Mouse (Mus musculus): ENCODE measurements around the gene Adgre1. TPM values are rescaled to one million over a fixed set of nuclear protein-coding genes. Genes with fewer than 3 reads are reported as not detected.

Adgre1 gene
- polyA plus RNA-seq, 1 experiment, result 8.2 TPM

DNA sequence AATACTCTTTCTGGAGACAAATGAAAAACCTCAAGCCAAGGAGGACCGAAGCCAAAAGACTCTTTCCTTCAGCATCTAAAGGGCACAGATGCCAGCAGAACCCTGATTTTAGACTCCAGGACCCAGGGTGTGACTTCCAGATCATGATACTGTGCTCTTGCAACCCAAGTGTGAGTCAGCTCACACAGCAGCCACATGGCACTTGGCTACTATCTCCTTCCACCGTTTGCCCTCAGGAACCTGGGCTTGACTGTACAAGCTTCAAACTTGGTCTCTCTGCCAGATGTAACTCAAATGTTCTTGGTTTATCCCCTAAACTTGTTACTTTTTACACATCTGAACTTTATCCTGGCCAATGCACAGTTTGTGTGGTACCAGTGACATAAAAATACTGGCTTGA is 10.7 kb upstream of the Adgre1 start:
- peak overlapping the region; percentile 71 for H3K27ac ChIP-seq (replicated peaks; ENCODE audit: low read depth, low read length)

DNA sequence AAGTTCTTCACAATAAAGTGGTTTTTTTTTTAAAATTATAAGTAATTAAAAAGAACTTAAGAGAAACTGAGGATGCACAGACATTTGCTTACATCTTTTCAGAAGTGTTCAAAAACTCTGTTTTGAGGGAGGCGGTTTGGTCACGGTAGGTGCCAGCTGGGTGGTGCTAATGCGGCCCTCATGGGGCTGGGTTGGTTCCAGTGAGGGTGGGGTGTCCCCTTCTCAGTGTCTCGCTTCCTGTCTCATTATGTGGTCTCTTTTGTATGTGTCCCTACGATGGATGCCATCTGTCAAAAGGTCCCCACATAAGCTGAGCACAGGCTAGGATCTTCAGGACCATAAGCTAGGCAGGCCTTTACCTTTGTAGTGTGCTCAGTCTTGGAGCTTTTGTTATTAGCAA is 9.4 kb upstream of the Adgre1 start:
- no peak overlapping the region for H3K27ac ChIP-seq (replicated peaks; ENCODE audit: low read depth, low read length)
- no peak overlapping the region for H3K4me3 ChIP-seq (ENCODE audit: insufficient read depth, low read depth, low read length)
- H3K4me1 ChIP-seq (ENCODE audit: control insufficient read depth, insufficient read depth, insufficient read length, low read length), result no peaks in the 10 kb centered on the region

More for the DNA sequence above, 10.7 kb upstream of the Adgre1 start:
- Histone ChIP-seq H3K4me1 (ENCODE audit: control insufficient read depth, insufficient read depth, insufficient read length, low read length) (no peaks in the 10 kb centered on the region), H3K4me3 (ENCODE audit: insufficient read depth, low read depth, low read length) (no peak overlapping the region)

DNA sequence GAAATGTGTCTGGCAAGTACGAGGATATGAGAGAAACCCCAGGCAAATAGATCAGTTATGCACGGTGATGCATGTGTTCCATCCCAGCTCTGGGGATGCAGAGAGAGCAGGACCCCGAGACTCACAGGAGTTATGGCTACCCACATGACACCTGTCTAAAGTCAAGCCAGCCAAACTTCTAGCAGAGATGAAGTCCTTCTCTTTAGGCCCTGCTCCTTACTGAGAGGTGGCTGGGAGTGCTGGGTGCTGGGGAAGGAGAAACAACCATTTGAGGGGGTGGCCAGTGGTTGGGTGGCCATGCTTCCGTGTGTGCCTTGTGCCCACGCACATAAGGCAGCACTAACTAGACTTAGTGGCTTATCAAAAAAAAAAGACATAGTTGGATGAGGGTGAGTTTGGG is 8.3 kb upstream of the Adgre1 start:
- Histone ChIP-seq H3K4me1 (ENCODE audit: control insufficient read depth, insufficient read depth, insufficient read length, low read length) (no peaks in the 10 kb centered on the region), H3K4me3 (ENCODE audit: insufficient read depth, low read depth, low read length) (no peak overlapping the region), H3K27ac (replicated peaks; ENCODE audit: low read depth, low read length) (no peak overlapping the region)

DNA sequence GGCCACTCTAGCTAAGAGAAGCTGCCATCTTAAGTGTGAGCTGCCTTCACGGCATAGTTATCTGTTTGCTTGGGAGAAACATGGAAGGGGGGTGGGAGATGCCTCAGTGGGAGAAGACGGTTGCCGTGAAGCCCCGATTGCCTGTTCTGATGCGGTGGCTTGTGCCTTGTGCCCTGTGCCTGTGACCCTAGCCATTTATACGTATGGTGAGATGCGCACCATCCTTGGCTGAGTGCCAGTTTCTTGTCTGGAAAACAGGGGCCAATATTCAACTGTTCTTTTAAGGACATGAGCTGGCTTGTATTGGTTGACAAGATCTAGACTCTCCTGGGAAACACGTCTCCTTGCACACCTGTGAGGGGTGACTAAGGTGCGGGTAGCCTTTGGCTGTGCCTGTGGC is 7.4 kb upstream of the Adgre1 start:
- Histone ChIP-seq H3K4me1 (ENCODE audit: control insufficient read depth, insufficient read depth, insufficient read length, low read length) (no peaks in the 10 kb centered on the region), H3K4me3 (ENCODE audit: insufficient read depth, low read depth, low read length) (no peak overlapping the region), H3K27ac (replicated peaks; ENCODE audit: low read depth, low read length) (no peak overlapping the region)

DNA sequence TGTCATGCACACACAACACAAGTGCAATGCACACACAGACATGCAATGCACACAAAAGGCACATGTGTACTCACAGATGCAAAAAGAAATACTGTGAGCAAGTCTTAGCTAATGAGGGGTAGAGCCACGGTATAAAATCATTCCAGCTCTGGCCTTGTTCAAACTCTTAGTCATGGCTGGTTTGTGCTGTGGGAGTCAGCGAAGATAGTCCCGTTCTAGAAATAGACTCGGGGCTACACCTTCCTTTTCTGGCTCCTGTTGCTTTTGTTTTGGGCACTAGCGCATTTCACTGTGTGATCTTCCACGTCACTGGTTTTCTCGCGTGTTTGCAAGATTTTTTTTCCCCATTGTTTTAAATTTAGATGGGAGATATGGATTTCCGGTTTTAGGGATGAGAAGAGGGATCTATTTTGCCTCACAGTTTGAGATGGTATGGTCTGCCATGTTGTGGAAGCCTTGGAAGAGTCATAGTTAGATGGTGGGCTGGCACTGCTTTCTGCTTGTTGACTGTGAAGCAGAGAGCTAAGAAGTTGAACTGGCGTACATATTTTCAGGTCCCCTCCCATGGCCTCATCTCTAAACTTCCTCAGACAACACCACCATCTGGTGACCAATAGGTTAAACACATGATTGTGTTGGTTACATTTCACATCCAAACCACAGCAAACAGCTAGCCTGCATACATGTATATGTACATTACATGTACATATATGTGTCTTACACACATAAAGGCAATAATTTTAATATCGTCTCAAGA is 1.2 kb downstream of the Adgre1 start:
- no peaks in the 10 kb centered on the region for H3K4me1 ChIP-seq (ENCODE audit: control insufficient read depth, insufficient read depth, insufficient read length, low read length)
- peak overlapping the region; percentile 67 for H3K27ac ChIP-seq (replicated peaks; ENCODE audit: low read depth, low read length)
- H3K4me3 ChIP-seq (ENCODE audit: insufficient read depth, low read depth, low read length), result peak overlapping the region; percentile 42

Other genes starting within 250 kb of the Adgre1 start
- not detected in 2 replicates for gene Cd70, start 208.9 kb upstream of the Adgre1 start, polyA plus RNA-seq (2012; ENCODE audit: insufficient read depth, insufficient read length, missing spikeins)
- not detected in 2 replicates for gene Tnfsf14, start 164.5 kb upstream of the Adgre1 start, polyA plus RNA-seq (2012; ENCODE audit: insufficient read depth, insufficient read length, missing spikeins)
- gene C3, start 130.6 kb upstream of the Adgre1 start, polyA plus RNA-seq (2012; ENCODE audit: insufficient read depth, insufficient read length, missing spikeins), result 266 and 361 TPM in 2 replicates
- 36.4 and 36.6 TPM in 2 replicates for gene Gpr108, start 110.2 kb upstream of the Adgre1 start, polyA plus RNA-seq (2012; ENCODE audit: insufficient read depth, insufficient read length, missing spikeins)
- gene Trip10, start 109.2 kb upstream of the Adgre1 start, polyA plus RNA-seq (2012; ENCODE audit: insufficient read depth, insufficient read length, missing spikeins), result 20.4 and 30.0 TPM in 2 replicates
- gene Vav1, start 79.6 kb upstream of the Adgre1 start, polyA plus RNA-seq (2012; ENCODE audit: insufficient read depth, insufficient read length, missing spikeins), result 1.3 and 1.5 TPM in 2 replicates
- gene Vmn2r120, start 186.8 kb downstream of the Adgre1 start, polyA plus RNA-seq (2012; ENCODE audit: insufficient read depth, insufficient read length, missing spikeins), result not detected in 2 replicates